In the genomic region with DNA sequence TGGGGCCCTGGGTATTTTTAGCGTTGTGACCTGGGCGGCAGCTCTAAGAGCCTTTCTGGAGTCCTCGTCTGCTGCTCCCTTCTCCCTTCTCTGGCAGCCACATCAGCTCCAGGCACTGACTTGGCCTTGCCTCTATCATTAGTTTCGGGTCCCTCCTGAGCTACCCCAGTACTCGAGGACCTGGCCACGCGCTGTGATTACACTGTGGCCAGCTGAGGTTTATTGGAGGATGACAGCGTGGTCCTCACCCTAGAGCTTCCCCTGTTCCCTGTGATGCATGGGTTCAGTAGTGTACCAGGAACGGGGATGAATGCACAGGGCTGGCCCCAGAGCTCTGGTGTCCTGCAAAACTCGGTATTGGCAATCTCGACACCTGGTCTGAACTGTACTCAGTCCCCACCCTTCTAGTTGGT, we compare ENCODE assay signal across 7 mouse cellular contexts. TPM values are rescaled to one million over a fixed set of nuclear protein-coding genes. Genes with fewer than 3 reads are reported as not detected.
DNase-seq lines count a peak whose midpoint lies in the region; ATAC-seq and TF ChIP-seq lines count a peak whose summit lies in the region.

No protein-coding gene starts in this region.

- H3K4me2 ChIP-seq in lung, embryonic 15.5 days = peak overlapping the region; percentile 100
- peak overlapping the region; percentile 99 for H3K4me2 ChIP-seq in forebrain, embryonic 11.5 days (ENCODE audit: low read depth, low read length, severe bottlenecking)
- peak overlapping the region; percentile 100 for H3K4me2 ChIP-seq in limb, embryonic 12.5 days

- peaks cover 26% of the 10 kb centered on the region for H3K27me3 ChIP-seq in lung, embryonic 15.5 days
- peaks cover 18% of the 10 kb centered on the region for H3K27me3 ChIP-seq in forebrain, embryonic 11.5 days (ENCODE audit: control insufficient read depth, insufficient read depth, low read length)
- H3K27me3 ChIP-seq in limb, embryonic 12.5 days = peaks cover 56% of the 10 kb centered on the region
- H3K27me3 ChIP-seq in small intestine, adult 2 months (ENCODE audit: control insufficient read depth, insufficient read depth, low read length) = no peaks in the 10 kb centered on the region

- 0 out of 2 replicates have a peak, but pooled peaks have one; percentile 1 for ATAC-seq in lung, embryonic 15.5 days (ENCODE audit: borderline replicate concordance, extremely low read depth, low FRiP score, low TSS enrichment)
- no peak for ATAC-seq in forebrain, embryonic 11.5 days (replicated peaks; ENCODE audit: low FRiP score)
- no peak for ATAC-seq in limb, embryonic 12.5 days (ENCODE audit: insufficient number of reproducible peaks, insufficient read depth, low FRiP score, low TSS enrichment, low read depth)

- no peak overlapping the region for H3K27ac ChIP-seq in lung, embryonic 15.5 days
- H3K27ac ChIP-seq in forebrain, embryonic 11.5 days (ENCODE audit: low read depth, low read length) = no peak overlapping the region
- H3K27ac ChIP-seq in limb, embryonic 12.5 days = no peak overlapping the region
- peak overlapping the region; percentile 26 for H3K27ac ChIP-seq in small intestine, adult 2 months (ENCODE audit: insufficient read depth, low read depth, low read length)

- DNase-seq in lung, postnatal 36 days = no peak
- no peak for DNase-seq in forebrain, embryonic 11.5 days (ENCODE audit: low spot score)
- DNase-seq in cerebellum, adult 8-10 months = no peak
- DNase-seq in frontal cortex, postnatal 14 days (ENCODE audit: low spot score in 2 of 2) = no peak

- H3K36me3 ChIP-seq in lung, embryonic 15.5 days = peaks cover 3% of the 10 kb centered on the region; the same call in 1 of the 2 replicates
- H3K36me3 ChIP-seq in forebrain, embryonic 11.5 days (ENCODE audit: control insufficient read depth, insufficient read depth, low read length) = no peaks in the 10 kb centered on the region
- no peaks in the 10 kb centered on the region for H3K36me3 ChIP-seq in limb, embryonic 12.5 days
- peaks cover 11% of the 10 kb centered on the region for H3K36me3 ChIP-seq in small intestine, adult 2 months (ENCODE audit: control insufficient read depth, insufficient read depth, low read length)

- H3K9me3 ChIP-seq in lung, embryonic 15.5 days = no peaks in the 10 kb centered on the region
- no peaks in the 10 kb centered on the region for H3K9me3 ChIP-seq in forebrain, embryonic 11.5 days (ENCODE audit: control insufficient read depth, low read length)
- H3K9me3 ChIP-seq in limb, embryonic 12.5 days = no peaks in the 10 kb centered on the region

- no peak for TF ChIP-seq CTCF in small intestine, adult 2 months (IDR thresholded peaks at IDR 0.05; ENCODE audit: extremely low read depth, insufficient read length, insufficient replicate concordance, low read depth, low read length)

- H3K4me3 ChIP-seq in lung, embryonic 15.5 days = peak overlapping the region; percentile 82
- H3K4me3 ChIP-seq in forebrain, embryonic 11.5 days (ENCODE audit: low read depth, low read length) = peak overlapping the region; percentile 72
- H3K4me3 ChIP-seq in limb, embryonic 12.5 days (replicated peaks) = peak overlapping the region; percentile 78
- H3K4me3 ChIP-seq in small intestine, adult 2 months (ENCODE audit: low read depth, low read length) = peak overlapping the region; percentile 82

- WGBS in lung, embryonic 15.5 days = 10% methylated on average over 11 of the region's 11 CpGs
- WGBS in forebrain, embryonic 11.5 days = 12% methylated on average over 11 of the region's 11 CpGs
- whole genome bisulfite sequencing in limb, embryonic 12.5 days = 8% methylated on average over 11 of the region's 11 CpGs
- WGBS in small intestine, adult 2 months = 3% methylated on average over 11 of the region's 11 CpGs

- H3K9ac ChIP-seq in lung, embryonic 15.5 days = peak overlapping the region; percentile 54
- peak overlapping the region; percentile 75 for H3K9ac ChIP-seq in forebrain, embryonic 11.5 days (ENCODE audit: low read length)
- peak overlapping the region; percentile 70 for H3K9ac ChIP-seq in limb, embryonic 12.5 days (replicated peaks)

- no peak for TF ChIP-seq POLR2A in small intestine, adult 2 months (IDR thresholded peaks at IDR 0.05; ENCODE audit: low read depth, low read length)

- H3K4me1 ChIP-seq in lung, embryonic 15.5 days = peaks cover 10% of the 10 kb centered on the region
- H3K4me1 ChIP-seq in forebrain, embryonic 11.5 days (replicated peaks; ENCODE audit: control insufficient read depth, insufficient read depth, low read length) = peaks cover 6% of the 10 kb centered on the region
- peaks cover 17% of the 10 kb centered on the region for H3K4me1 ChIP-seq in limb, embryonic 12.5 days (replicated peaks)
- peaks cover 18% of the 10 kb centered on the region for H3K4me1 ChIP-seq in small intestine, adult 2 months (ENCODE audit: control insufficient read depth, insufficient read depth, insufficient read length, low read length)

RNA-seq across cellular contexts. Expression of gene Dbndd2, which starts 1.2 kb away (rescaled TPM):
- 8.8 and 10.1 TPM in 2 replicates for polyA plus RNA-seq in lung, embryonic 15.5 days (2015; fragmentation: Nextera tagmentation; extraction: Ambion mirVana)
- 3.4 and 3.6 TPM in 2 replicates for polyA plus RNA-seq in forebrain, embryonic 11.5 days (2014; fragmentation: Nextera tagmentation; extraction: Ambion mirVana)
- polyA plus RNA-seq in limb, embryonic 12.5 days (2016; fragmentation: Nextera tagmentation; extraction: Ambion mirVana) = 1.2 and 1.7 TPM in 2 replicates
- polyA plus RNA-seq in small intestine, adult 2 months (2012; rRNA removed) = 38.4 and 61.6 TPM in 2 replicates

RNA-seq across cellular contexts. Expression of gene Pigt, which starts 10.2 kb away (rescaled TPM):
- 60.8 and 64.6 TPM in 2 replicates for polyA plus RNA-seq in lung, embryonic 15.5 days (2015; fragmentation: Nextera tagmentation; extraction: Ambion mirVana)
- polyA plus RNA-seq in forebrain, embryonic 11.5 days (2014; fragmentation: Nextera tagmentation; extraction: Ambion mirVana) = 51.3 and 60.3 TPM in 2 replicates
- polyA plus RNA-seq in limb, embryonic 12.5 days (2016; fragmentation: Nextera tagmentation; extraction: Ambion mirVana) = 24.9 and 32.7 TPM in 2 replicates
- 117 and 171 TPM in 2 replicates for polyA plus RNA-seq in small intestine, adult 2 months (2012; rRNA removed)

RNA-seq across cellular contexts. Expression of gene Trp53tg5, which starts 13.6 kb away (rescaled TPM):
- polyA plus RNA-seq in lung, embryonic 15.5 days (2015; fragmentation: Nextera tagmentation; extraction: Ambion mirVana) = not detected in 2 replicates
- not detected in 2 replicates for polyA plus RNA-seq in forebrain, embryonic 11.5 days (2014; fragmentation: Nextera tagmentation; extraction: Ambion mirVana)
- polyA plus RNA-seq in limb, embryonic 12.5 days (2016; fragmentation: Nextera tagmentation; extraction: Ambion mirVana) = not detected in 2 replicates
- polyA plus RNA-seq in small intestine, adult 2 months (2012; rRNA removed) = not detected in 2 replicates

RNA-seq across cellular contexts. Expression of gene Gm20458, which starts 26.4 kb away (rescaled TPM):
- polyA plus RNA-seq in lung, embryonic 15.5 days (2015; fragmentation: Nextera tagmentation; extraction: Ambion mirVana) = 17.1 and 17.6 TPM in 2 replicates
- polyA plus RNA-seq in forebrain, embryonic 11.5 days (2014; fragmentation: Nextera tagmentation; extraction: Ambion mirVana) = 3.2 and 7.3 TPM in 2 replicates
- 2.3 and 3.4 TPM in 2 replicates for polyA plus RNA-seq in limb, embryonic 12.5 days (2016; fragmentation: Nextera tagmentation; extraction: Ambion mirVana)
- 35.0 and 79.8 TPM in 2 replicates for polyA plus RNA-seq in small intestine, adult 2 months (2012; rRNA removed)

RNA-seq across cellular contexts. Expression of gene Sys1, which starts 30.4 kb away (rescaled TPM):
- 65.8 and 69.0 TPM in 2 replicates for polyA plus RNA-seq in lung, embryonic 15.5 days (2015; fragmentation: Nextera tagmentation; extraction: Ambion mirVana)
- polyA plus RNA-seq in forebrain, embryonic 11.5 days (2014; fragmentation: Nextera tagmentation; extraction: Ambion mirVana) = 63.4 and 71.2 TPM in 2 replicates
- polyA plus RNA-seq in limb, embryonic 12.5 days (2016; fragmentation: Nextera tagmentation; extraction: Ambion mirVana) = 55.2 and 59.2 TPM in 2 replicates
- 187 and 276 TPM in 2 replicates for polyA plus RNA-seq in small intestine, adult 2 months (2012; rRNA removed)
